Mouse (Mus musculus): ENCODE data around the gene Stat3. TPM values are rescaled to one million over a fixed set of nuclear protein-coding genes. Genes with fewer than 3 reads are reported as not detected.

The Stat3 gene
- total RNA-seq, 2 experiments from 2014 or later, result 71.5 to 75.1 TPM

DNA sequence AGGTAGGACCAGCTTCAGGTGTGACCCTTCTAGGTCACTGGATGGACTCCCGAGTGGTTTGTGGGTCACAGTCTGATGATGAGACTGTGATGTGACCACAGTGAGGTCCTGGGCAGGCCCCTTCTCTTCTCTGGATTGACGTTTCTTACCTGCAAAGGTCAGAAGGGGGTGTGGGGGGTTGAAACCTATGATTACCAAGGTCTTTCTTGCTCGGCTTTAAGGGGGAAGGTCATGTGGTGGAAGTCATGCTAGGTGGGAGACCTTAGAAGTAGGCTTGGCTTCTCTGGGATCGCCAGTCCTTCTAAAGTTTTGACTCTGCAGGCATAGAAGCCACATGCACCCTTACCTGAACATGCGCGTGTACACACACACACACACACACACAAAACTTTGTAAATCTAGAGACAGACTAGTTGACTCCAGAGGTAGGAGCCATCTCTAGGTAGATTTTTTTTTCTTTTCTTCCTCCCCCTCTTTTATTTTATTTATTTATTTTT, 79.7 kb downstream of the Stat3 start:
- DNase-seq (ENCODE audit: low spot score in 2 of 2), result no peak

DNA sequence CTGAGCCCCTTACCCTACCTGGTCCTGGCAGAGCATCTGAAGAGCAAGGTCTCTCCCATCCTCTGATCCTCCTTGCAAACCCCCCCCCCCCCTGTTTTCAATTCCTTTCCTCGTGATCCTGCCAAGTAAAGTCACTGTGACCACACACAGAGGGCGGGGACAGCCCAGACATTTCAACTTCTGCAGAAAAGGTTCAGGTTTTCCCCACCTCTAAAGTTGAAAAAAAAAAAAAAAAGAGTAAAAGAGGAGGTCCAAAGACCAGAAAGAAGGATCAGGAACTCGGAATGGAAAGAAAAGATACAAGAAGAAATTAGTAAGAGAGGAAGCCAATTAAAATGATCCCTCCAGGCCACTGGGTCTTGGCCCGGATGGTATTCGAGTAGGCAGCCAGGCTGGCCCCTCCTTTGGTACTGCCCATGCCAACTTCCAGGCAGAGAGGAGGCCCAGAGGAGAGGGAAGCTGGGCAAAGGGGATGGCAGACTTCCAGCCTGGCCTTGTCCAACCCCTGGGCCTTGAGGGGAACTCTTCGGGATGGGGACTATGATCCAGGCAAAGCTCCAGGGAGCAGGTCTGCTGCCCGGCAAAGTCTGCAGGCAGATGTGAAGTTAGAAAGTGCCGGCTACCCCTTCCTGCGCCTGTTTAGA, 80.3 kb downstream of the Stat3 start, which contains the start of gene Stat5a:
Gene Stat5a (plus strand): TSS at position 417 of the 644 bp plus-strand sequence.
- peak; percentile 44 to 75 for DNase-seq (ENCODE audit: low spot score in 2 of 2)

DNA sequence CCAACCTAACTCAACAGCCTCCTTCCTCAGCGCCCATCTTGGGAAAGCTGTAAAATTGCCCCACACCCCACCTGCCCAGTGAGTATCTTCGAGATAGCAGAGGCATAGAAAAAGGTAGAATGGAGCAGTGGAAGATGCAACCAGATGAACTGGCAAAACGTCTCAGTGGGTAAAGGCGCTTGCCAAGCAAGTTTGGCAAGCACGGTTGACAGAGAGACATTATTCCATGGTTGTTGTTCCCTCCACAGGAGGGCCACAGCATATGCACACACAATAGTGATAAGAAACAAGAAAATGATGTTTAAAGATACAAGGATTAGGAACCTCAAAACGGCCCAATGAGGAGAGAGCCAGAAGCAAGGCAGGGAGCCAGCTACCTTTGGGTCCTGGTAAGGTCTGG, 81.4 kb downstream of the Stat3 start:
- DNase-seq (ENCODE audit: low spot score in 2 of 2), result no peak

DNA sequence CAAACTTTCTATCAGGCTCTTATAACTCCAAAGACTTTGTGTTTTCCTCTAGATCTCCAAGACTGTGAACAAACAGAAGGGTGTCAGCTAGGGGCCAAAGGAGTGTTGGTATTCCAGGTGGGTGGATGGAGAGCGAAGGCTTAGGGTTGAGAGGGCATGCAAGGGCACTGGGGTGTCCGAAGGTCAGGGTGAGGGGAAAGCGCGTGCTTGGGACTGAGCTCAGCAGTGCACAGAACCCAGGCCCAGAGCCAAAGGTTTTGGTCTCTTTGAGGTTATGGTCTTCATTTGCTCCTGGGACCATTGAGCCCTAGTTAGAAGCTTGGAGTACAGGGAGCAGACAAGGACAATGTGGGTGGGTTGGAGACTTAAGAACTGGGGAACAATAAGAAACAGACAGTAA, 84.2 kb downstream of the Stat3 start:
- no peak for DNase-seq (ENCODE audit: low spot score in 2 of 2)

DNA sequence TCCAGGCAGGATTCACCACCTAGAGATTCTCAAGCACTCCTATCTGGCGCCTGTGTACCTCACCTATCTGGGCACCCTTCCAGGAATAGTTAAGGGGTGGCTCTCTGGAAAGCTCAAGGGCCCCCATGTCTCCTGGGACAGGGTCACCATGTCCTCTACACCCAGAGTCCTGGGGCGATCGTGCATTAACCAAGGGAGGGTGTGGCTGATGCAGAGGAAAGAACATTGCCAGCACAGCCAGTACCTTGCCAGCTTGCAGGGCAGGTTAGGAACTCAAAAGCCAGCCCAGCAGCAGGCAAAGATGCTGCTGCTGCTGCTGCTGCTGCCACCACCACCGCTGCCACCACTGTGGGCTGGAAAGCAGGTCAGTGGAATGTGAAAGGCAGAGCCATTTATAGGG, 85.1 kb downstream of the Stat3 start:
- DNase-seq (ENCODE audit: low spot score in 2 of 2), result no peak

DNA sequence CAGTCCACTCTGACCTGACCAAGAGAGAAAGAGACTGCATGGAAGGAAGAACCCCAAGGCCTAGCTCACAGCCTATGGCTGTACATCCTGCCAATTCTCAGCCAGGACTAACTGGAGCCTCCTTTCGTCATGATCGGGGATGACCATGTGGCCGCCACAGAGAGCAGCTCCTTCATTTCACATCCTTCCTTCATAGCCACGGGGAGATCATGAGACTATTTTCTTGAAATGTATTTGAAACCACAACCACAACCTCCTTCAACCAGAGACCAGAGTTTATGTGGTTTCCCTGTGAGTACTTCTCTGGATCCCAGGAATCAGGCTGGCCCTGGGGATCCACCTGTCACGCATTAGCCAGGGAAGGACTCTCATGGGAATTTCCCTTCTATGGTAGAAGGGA, 86.3 kb downstream of the Stat3 start:
- no peak for DNase-seq (ENCODE audit: low spot score in 2 of 2)

DNA sequence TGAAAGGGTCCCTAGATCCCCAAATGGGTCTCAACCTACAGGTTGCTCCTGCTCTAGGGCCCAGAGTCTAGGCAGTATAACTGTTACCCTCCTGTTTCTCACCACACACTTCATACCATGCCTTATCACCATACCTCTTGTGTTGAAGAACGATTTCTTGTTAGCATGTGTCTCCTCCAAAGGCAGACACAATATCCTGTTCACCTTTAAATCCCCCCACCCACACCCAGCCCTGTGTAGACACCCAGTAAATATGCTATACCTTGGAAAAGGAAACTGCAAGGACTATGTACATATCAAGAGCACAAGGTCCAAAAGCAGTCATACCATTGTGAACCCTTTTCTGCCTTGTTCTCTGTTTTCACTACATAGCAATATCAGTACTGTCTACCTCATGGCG, 87.3 kb downstream of the Stat3 start:
- DNase-seq (ENCODE audit: low spot score in 2 of 2), result no peak

DNA sequence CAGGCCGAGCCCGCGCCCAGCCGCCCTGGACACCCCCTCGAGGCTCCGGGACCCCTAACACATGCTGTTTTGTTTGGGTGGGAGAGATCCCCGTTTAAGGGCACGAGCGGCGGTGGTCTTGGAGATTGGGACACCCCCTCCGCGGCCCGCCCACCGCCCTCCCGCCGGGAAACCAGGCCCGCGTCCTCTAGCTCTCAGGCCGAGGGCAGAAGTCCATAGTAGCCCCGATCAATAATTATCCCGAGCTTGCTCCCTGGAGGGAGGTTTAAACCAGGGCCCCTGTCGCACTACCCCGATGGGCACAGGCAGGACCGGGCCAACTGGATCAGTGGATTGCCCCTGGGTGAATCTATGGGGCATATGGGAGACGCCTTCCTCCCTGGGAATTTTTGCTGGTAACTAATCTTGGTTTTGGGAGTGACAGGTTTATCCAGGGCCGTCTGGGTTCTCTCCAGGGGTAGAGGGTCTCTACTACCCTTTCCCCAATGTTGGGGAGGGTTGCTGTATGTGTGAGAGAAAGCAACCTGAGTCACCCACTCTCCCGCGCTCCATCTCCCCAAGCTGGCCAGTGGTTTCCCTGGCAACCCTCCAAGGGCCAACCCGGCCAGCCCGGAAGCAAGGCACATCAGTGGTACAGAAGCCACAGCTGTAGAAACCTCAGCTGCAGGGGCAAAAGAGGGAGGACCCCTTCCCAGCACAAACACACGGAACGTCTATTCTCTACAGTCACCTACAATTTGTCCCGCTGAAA, 88.4 kb downstream of the Stat3 start:
- DNase-seq (ENCODE audit: low spot score in 2 of 2), result peak; percentile 49 to 75

DNA sequence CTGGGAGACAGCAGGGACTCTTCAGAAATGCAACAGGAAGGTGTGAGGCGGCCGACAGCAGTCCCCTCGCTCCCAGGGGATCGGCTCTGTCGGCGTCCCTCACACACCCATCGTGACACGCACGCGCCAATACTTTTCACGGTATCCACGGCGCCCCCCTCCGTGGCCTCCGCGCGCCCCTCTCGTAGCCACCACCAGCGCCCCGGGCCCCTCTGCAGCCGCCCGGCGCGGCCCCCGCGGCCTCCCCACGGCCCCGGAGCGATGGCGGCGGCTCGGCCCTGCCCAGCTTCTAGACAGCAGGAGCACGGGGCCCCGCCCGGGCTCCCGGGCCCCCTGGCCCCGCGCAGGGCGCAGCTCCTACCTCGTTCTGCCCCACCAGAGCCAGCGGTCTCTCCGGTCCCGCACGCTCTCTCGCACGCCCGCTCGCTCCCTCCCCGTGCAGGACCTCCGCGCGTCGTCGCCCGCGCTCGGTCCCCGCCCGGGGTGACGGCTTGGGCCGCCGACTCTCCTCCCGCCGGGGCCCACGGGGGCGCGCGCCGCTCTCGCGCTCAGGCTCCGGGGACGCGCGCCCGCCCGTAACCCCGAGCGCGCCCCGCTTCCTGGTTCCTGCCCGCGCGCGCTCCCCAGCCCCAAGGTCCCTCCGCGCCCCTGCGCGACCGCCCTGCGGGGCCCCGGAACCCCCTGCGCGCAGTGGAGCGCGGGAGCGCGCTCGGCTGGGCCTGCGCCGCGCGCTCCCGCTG, 89.1 kb downstream of the Stat3 start, which contains the start of gene Stat5b:
Gene Stat5b (minus strand): TSS at position 687 of the 740 bp plus-strand sequence.
- peak; percentile 64 to 82 for DNase-seq (ENCODE audit: low spot score in 2 of 2)

DNA sequence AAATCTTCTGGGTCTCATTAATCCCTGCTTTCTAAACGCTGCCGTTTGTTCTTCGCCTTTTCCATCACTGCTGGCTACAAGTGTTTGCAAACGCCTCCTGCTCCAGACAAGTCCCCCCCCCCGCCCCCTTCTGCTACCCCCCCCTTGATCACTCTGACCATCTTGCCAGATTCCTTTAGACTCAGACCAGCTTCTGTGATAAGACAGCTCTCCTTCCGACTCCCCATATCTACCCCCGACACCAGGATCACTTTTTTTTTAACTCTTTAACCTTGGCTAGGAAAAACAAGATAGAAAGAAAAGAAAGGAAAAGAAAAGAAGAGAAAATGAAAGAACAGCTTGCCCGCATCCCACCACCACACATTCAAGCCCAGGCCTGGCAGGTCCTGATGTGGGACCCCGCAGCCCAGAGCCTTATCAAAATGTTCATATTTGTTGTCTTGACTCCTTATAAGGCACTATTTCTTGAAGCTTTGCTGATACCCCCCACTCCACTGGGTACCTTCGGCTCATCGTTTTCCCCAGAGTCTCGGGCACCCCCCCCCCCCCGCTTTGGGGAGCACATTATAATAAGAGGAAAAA, 89.8 kb downstream of the Stat3 start:
- DNase-seq (ENCODE audit: low spot score in 2 of 2), result no peak

DNA sequence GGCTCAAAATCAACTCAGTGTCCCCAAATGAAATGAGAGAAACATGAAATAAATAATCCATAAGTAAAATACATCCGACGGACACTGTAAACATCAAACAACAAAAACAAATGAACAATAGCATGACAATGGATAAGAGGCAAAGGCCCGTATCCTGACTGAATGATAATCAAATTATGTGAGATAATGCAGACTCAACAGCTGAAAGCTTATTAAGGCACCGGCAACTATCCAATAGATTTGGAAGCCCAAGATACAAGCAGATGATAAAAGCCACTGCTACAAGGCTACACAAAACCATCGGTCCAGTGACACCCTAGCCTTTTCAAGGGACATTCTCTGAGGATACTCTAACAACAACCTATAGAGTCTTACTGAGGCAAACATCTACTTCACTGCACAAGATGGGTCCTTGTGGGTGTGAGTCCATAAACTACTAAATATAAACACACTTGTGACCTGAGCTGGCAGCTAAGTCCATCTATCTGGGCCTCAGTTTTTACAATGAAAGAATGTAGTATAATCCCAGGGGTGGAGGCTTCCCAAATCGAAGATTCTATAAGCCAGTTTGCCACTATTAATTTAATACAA, 90.5 kb downstream of the Stat3 start:
- no peak for DNase-seq (ENCODE audit: low spot score in 2 of 2)

DNA sequence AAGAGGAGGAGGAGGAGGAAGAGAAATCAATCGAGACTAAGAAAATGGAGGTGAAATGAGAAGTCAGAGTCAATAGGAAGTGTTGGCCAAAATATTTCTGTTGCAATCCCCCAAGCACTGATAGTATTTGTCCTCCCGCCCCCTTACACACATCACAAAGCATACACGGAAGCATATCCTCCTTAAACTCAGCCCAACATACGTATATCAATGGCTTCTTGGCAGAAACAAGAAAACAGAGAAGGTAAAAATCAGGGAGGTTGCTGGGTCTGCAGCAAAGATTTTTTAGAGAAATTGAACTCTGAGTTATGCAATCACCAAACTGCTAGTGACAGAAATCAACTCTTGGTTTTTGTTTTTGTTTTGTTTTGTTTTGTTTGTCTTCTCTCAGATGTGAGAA, 91.3 kb downstream of the Stat3 start:
- DNase-seq (ENCODE audit: low spot score in 2 of 2), result no peak

DNA sequence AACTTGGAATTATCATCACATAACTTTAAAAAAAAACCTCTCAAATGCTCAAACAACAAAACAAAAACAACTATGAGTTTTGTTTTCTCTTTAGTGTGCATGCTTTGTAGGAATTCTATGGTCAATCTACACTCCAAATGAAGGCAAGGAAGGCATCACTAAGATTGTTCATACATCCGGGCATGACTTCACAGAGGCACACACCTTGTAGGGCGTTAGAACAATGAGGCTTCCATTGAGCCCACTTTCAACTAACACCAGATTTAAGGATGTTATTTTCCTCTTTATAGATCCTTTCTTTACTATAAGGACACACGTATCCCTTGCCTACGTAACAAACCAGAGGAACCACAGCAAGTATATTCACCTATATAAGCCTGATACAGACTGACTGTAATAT, 91.8 kb downstream of the Stat3 start:
- no peak for DNase-seq (ENCODE audit: low spot score in 2 of 2)

DNA sequence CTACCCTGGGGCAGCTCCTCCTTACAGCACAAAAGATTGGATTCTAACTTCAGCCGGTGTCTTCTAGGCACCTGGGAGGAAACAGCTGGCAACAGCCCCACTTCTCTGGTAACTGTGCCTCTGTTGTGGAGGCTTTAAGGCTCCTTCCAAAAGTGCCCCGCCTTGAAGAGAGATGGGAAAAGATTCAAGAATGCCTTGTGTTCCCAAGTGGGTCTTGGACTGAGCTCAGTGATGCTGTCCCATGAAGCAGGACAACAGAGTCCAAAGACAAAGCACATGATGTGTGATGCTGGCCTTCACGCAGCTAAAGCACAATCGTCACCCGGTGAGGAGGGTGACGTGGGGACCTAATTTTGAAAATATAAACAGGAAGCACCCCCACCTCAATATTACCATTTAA, 93.5 kb downstream of the Stat3 start:
- no peak for DNase-seq (ENCODE audit: low spot score in 2 of 2)

DNA sequence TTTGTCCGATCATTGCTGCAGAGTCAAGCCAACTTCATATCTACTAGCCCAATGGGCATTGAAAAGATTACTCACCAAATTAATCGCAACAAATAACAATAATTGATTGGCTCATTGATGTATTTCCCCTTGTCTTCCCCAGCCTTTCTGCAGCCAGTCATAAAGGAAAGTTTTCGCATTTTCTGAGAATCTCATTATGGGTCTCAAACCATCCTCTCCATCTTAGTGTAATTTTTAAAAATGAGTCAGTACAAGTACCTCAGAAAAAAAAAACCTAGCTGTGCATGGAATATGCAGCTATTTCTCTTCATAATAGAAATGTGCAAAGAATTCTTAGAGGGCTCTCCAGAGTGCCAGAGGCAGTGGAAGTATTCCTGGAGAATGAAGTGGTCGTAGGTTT, 95.2 kb downstream of the Stat3 start:
- no peak for DNase-seq (ENCODE audit: low spot score in 2 of 2)

DNA sequence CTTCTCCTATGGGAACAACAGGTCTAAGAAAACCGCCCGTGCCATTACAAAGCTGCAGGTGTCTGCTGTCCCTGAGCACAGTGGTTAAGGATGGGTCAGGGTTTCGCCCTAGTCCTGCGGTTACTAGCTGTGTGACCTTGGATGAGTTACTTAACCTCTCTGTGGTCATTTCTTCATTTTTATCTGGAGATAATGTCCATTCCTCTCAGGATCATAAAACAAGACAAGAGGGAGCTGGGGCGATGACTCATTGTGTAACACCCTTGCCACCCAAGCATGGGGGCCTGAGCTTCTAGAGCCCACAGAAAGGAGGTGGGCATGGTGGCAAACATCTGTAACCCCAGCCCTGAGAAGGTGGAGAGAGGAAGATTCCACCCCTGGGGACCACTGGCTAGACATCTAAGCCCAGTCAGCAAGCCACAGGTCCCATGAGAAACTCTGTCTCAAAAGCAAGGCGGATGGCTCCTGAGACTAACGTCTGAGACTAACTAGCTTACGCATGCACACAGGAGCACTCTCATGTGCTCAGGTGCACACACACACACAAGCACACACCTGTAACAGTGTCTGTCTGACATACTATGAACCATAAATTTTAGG, 96.2 kb downstream of the Stat3 start:
- no peak for DNase-seq (ENCODE audit: low spot score in 2 of 2)

DNA sequence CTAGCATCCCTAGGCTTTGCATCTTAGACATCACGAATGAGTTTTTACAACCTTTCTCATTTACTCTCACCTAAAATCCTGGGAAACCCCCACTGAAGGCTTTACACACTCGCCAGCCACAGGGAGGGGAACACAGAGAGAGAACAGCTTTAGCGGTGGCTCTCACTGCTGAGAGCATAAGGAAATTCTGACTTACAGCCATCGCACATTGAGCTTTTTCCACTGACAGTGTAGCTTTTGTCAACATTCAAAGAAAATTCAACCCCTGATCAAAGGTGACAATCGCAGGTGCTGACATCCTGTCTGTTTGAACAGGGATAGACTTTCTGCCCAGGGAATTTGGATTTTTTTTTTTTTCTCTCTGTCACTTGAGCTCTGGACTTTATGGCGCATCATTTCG, 97.3 kb downstream of the Stat3 start:
- no peak for DNase-seq (ENCODE audit: low spot score in 2 of 2)

DNA sequence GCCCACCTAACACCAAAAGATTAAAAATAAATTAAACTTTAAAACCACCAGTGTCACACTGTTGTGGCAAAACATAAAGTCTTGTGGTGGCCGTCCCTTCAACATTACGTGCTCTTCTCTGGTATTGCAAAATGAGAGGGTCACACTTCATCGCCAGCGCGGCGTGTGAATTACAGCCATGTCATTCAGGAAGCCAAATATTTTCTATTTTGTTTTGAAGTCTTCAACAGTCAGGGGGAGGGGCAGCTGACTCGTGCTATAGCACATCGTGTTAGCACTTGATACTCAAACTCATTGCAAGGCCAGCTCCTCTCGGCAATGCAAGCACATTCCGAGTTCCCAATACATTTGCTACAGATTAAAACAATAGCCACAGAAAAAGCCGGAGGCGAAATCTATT, 98.5 kb downstream of the Stat3 start:
- DNase-seq (ENCODE audit: low spot score in 2 of 2), result no peak

DNA sequence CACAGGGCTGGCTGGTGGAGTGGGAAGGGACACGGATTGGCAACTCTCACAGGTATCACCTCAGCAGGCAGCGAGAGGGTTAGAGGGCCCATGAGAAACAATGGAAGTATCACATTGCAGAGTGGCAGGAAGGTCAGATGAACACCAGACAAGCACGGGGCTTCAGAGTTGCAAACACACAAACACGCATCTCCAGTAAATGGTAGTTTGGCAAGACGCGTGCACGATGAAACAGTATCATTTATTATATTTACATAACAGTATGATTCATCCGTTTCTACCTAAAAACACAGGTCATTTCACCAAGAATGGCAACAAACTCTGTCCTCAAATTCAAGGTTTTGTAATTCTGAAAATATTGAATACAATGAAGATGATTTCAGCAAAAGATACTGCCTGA, 99.8 kb downstream of the Stat3 start:
- DNase-seq (ENCODE audit: low spot score in 2 of 2), result no peak

DNA sequence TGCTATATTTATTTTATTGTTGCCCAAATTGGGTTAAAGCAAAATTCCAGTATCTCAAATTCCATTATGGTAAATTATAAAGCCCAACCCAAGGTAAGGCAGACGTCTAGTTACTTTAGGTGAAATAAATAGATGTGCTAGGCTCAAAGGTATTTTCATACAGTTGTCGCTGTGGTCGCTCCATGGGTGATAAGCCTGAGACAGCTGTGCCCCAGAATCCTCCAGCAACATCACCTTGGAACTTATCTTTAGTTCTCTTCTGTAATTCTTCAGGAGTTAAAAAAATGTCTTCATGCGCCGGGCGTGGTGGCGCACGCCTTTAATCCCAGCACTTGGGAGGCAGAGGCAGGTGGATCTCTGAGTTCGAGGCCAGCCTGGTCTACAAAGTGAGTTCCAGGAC, 100.4 kb downstream of the Stat3 start:
- DNase-seq (ENCODE audit: low spot score in 2 of 2), result no peak

All from gastrocnemius, postnatal 4 days (tissue).